Mouse (Mus musculus) intestine, embryonic 14.5 days (tissue): ENCODE data around the gene Cxcl9. TPM values are rescaled to one million over a fixed set of nuclear protein-coding genes. Genes with fewer than 3 reads are reported as not detected.
A peak's percentile ranks its signal among the peaks of the same experiment; 100 is the strongest.

ENCODE experiments used
- ATAC-seq: fragments of 200-750 bp; cut with Nextera tagmentation; replicated peaks from 2 replicates; pipeline ENCODE4 v1.8.0; 2017; ENCODE audit warnings: low read depth, moderate number of reproducible peaks, moderate TSS enrichment, moderate library complexity; ENCODE audit not compliant: low FRiP score, low TSS enrichment
- DNase-seq: peaks from one replicate; pipeline ENCODE4 v3.0.0-alpha.2; 2018; ENCODE audit warnings: low spot score
- H3K27ac ChIP-seq: fragments of 300-500 bp; sonication (generic); 2 replicates; pipeline ENCODE4 v1.5.1; 2014; ENCODE audit warnings: low read depth, mild to moderate bottlenecking, control low read depth
- H3K27me3 ChIP-seq: fragments of 300-500 bp; sonication (generic); replicated peaks from 2 replicates; pipeline ENCODE4 v1.6.1; 2014; ENCODE audit warnings: low read length, control low read depth; ENCODE audit not compliant: control insufficient read depth, insufficient read depth
- H3K36me3 ChIP-seq: fragments of 300-500 bp; sonication (generic); 2 replicates; pipeline ENCODE4 v1.6.1; 2014; ENCODE audit warnings: low read length, control low read depth; ENCODE audit not compliant: control insufficient read depth, insufficient read depth
- H3K4me1 ChIP-seq: fragments of 300-500 bp; sonication (generic); replicated peaks from 2 replicates; pipeline ENCODE4 v1.6.1; 2014; ENCODE audit warnings: low read length, control low read depth, mixed read lengths; ENCODE audit not compliant: control insufficient read depth, insufficient read depth
- H3K4me2 ChIP-seq: fragments of 300-500 bp; sonication (generic); 2 replicates; pipeline ENCODE4 v1.6.1; 2014; ENCODE audit warnings: low read length
- H3K4me3 ChIP-seq: fragments of 300-500 bp; sonication (generic); 2 replicates; pipeline ENCODE4 v1.5.1; 2014; ENCODE audit warnings: low read depth, low read length, control low read depth, mixed read lengths
- H3K9ac ChIP-seq: fragments of 300-500 bp; sonication (generic); 2 replicates; pipeline ENCODE4 v1.6.1; 2014; ENCODE audit warnings: mild to moderate bottlenecking, low read length
- H3K9me3 ChIP-seq: fragments of 300-500 bp; sonication (generic); 2 replicates; pipeline ENCODE4 v1.6.1; 2016; ENCODE audit warnings: low read length, control low read depth; ENCODE audit not compliant: control insufficient read depth
- WGBS: fragments of 180-500 bp; shearing (Covaris S2); extraction: QIAGEN DNeasy Blood & Tissue Kit; methylation state at CpG from one replicate; pipeline ENCODE4 v1.1.7; 2014; 5-methylcytosine and 5-hydroxymethylcytosine counted together
- polyA plus RNA-seq: library from polyadenylated mRNA; unstranded; fragments of >200 nt; fragmentation: Nextera tagmentation; extraction: Ambion mirVana; gene quantifications from 2 replicates; pipeline ENCODE4 v1.2.1, GENCODE M21; 2014

Cxcl9 gene
- polyA plus RNA-seq, 1 experiment from 2014 or later, result not detected

- Histone ChIP-seq H3K4me3 (no peak within 1 kb of the TSS), H3K27me3 (no peaks in the 10 kb centered on the region), H3K4me1 (peaks cover 5% of the 10 kb centered on the region; the same call in 1 of the 2 replicates), H3K4me2 (peak within 1 kb of the TSS; percentile 22), H3K36me3 (no peaks in the 10 kb centered on the region), H3K27ac (peak within 1 kb of the TSS; percentile 82), H3K9me3 (no peaks in the 10 kb centered on the region), H3K9ac (0 out of 2 replicates have a peak within 1 kb of the TSS, but pooled peaks have one; percentile 10)
- DNase-seq (no peak), ATAC-seq (no peak)
- WGBS, result 86% methylated on average over 17 of the region's 17 CpGs
Measured at GRCm38 (mm10) chr5:92331635-92332338, 3.9 kb upstream of the Cxcl9 start, which contains the start of gene Art3. TSS of gene Art3 (plus strand) at chr5:92331827.

- peaks cover 5% of the 10 kb centered on the region; the same call in 1 of the 2 replicates for H3K4me1 ChIP-seq
- DNase-seq, result no peak
- H3K4me3 ChIP-seq, result no peak overlapping the region
- no peak overlapping the region for H3K4me2 ChIP-seq
- H3K36me3 ChIP-seq, result no peaks in the 10 kb centered on the region
- H3K27me3 ChIP-seq, result no peaks in the 10 kb centered on the region
- no peak overlapping the region for H3K9ac ChIP-seq
- 88% methylated on average over 12 of the region's 12 CpGs for WGBS
- H3K27ac ChIP-seq, result no peak overlapping the region
- no peak for ATAC-seq
- H3K9me3 ChIP-seq, result no peaks in the 10 kb centered on the region
Measured at GRCm38 (mm10) chr5:92331122-92331521, 3.2 kb upstream of the Cxcl9 start.

GRCm38 (mm10) chr5:92327367-92327766 is 512 bp downstream of the Cxcl9 start:
- H3K27me3 ChIP-seq, result no peaks in the 10 kb centered on the region
- H3K4me1 ChIP-seq, result peaks cover 5% of the 10 kb centered on the region; the same call in 1 of the 2 replicates
- H3K9me3 ChIP-seq, result no peaks in the 10 kb centered on the region
- H3K4me3 ChIP-seq, result no peak overlapping the region
- H3K4me2 ChIP-seq, result no peak overlapping the region
- no peak overlapping the region for H3K27ac ChIP-seq
- ATAC-seq (no peak), DNase-seq (no peak)
- H3K9ac ChIP-seq, result no peak overlapping the region
- WGBS, result 67% methylated on average over 6 of the region's 6 CpGs
- no peaks in the 10 kb centered on the region for H3K36me3 ChIP-seq

- H3K27me3 ChIP-seq, result no peaks in the 10 kb centered on the region
- no peak overlapping the region for H3K4me3 ChIP-seq
- H3K4me2 ChIP-seq, result no peak overlapping the region
- no peaks in the 10 kb centered on the region for H3K9me3 ChIP-seq
- no peaks in the 10 kb centered on the region for H3K36me3 ChIP-seq
- WGBS, result 82% methylated on average over 5 of the region's 5 CpGs
- no peak overlapping the region for H3K27ac ChIP-seq
- 0 out of 2 replicates have a peak, but pooled peaks cover 5% of the 10 kb centered on the region for H3K4me1 ChIP-seq
- H3K9ac ChIP-seq, result no peak overlapping the region
- no peak for DNase-seq
- no peak for ATAC-seq
Measured at GRCm38 (mm10) chr5:92323264-92323663, 4.6 kb downstream of the Cxcl9 start.

GRCm38 (mm10) chr5:92322612-92323011 is 5.3 kb downstream of the Cxcl9 start:
- Histone ChIP-seq H3K9me3 (no peaks in the 10 kb centered on the region), H3K4me3 (no peak overlapping the region), H3K9ac (no peak overlapping the region), H3K36me3 (no peaks in the 10 kb centered on the region), H3K27me3 (no peaks in the 10 kb centered on the region), H3K4me1 (0 out of 2 replicates have a peak, but pooled peaks cover 5% of the 10 kb centered on the region), H3K27ac (no peak overlapping the region), H3K4me2 (no peak overlapping the region)
- no peak for DNase-seq
- 79% methylated on average over 4 of the region's 4 CpGs for WGBS
- no peak for ATAC-seq

- 0 out of 2 replicates have a peak, but pooled peaks cover 5% of the 10 kb centered on the region for H3K4me1 ChIP-seq
- H3K9ac ChIP-seq, result no peak overlapping the region
- H3K36me3 ChIP-seq, result no peaks in the 10 kb centered on the region
- H3K4me3 ChIP-seq, result no peak overlapping the region
- no peak overlapping the region for H3K4me2 ChIP-seq
- H3K27me3 ChIP-seq, result no peaks in the 10 kb centered on the region
- DNase-seq (no peak), ATAC-seq (no peak)
- 41% methylated on average over 8 of the region's 8 CpGs for WGBS
- no peak overlapping the region for H3K27ac ChIP-seq
- no peaks in the 10 kb centered on the region for H3K9me3 ChIP-seq
Measured at GRCm38 (mm10) chr5:92321631-92322400, 6.1 kb downstream of the Cxcl9 start.

GRCm38 (mm10) chr5:92318596-92318995 is 9.3 kb downstream of the Cxcl9 start:
- 0 out of 2 replicates have a peak, but pooled peaks cover 5% of the 10 kb centered on the region for H3K4me1 ChIP-seq
- 90% methylated on average over 14 of the region's 14 CpGs for WGBS
- no peak overlapping the region for H3K4me3 ChIP-seq
- DNase-seq (no peak), ATAC-seq (no peak)
- H3K27me3 ChIP-seq, result no peaks in the 10 kb centered on the region
- no peaks in the 10 kb centered on the region for H3K9me3 ChIP-seq
- H3K36me3 ChIP-seq, result no peaks in the 10 kb centered on the region
- H3K4me2 ChIP-seq, result no peak overlapping the region
- H3K27ac ChIP-seq, result no peak overlapping the region
- H3K9ac ChIP-seq, result no peak overlapping the region

GRCm38 (mm10) chr5:92318119-92318518 is 9.8 kb downstream of the Cxcl9 start:
- ATAC-seq, result no peak
- Histone ChIP-seq H3K4me1 (0 out of 2 replicates have a peak, but pooled peaks cover 5% of the 10 kb centered on the region), H3K4me3 (no peak overlapping the region), H3K9ac (no peak overlapping the region), H3K27ac (no peak overlapping the region), H3K36me3 (no peaks in the 10 kb centered on the region), H3K4me2 (no peak overlapping the region), H3K27me3 (no peaks in the 10 kb centered on the region), H3K9me3 (no peaks in the 10 kb centered on the region)
- no peak for DNase-seq
- 76% methylated on average over 7 of the region's 7 CpGs for WGBS
